Mouse (Mus musculus) lung, adult 2 months (tissue): ENCODE measurements around the gene Cabp2. TPM values are rescaled to one million over a fixed set of nuclear protein-coding genes. Genes with fewer than 3 reads are reported as not detected.

Experiments
- DNase-seq: peaks from one replicate; pipeline ENCODE4 v3.0.0; 2022
- H3K4me1 ChIP-seq: fragments of 200-500 bp; 2 replicates; pipeline ENCODE4 v1.6.1; 2011; ENCODE audit warnings: low read length; ENCODE audit not compliant: control insufficient read depth, insufficient read depth
- H3K4me3 ChIP-seq: fragments of 200-500 bp; replicated peaks from 2 replicates; pipeline ENCODE3; 2011; ENCODE audit warnings: low read depth, mild to moderate bottlenecking, control low read depth, low read length; ENCODE audit errors: extremely low read depth
- CTCF ChIP-seq: fragments of 200-500 bp; IDR thresholded peaks from 2 replicates; pipeline ENCODE4 v1.5.1; 2011; ENCODE audit warnings: mild to moderate bottlenecking, low read length, control low read depth; ENCODE audit not compliant: insufficient read depth
- POLR2A ChIP-seq: fragments of 200-500 bp; IDR thresholded peaks from 2 replicates; pipeline ENCODE4 v1.6.1; 2011; ENCODE audit warnings: low read depth, mild to moderate bottlenecking, control low read depth, low read length, borderline replicate concordance; ENCODE audit errors: extremely low read depth
- WGBS: fragments of 180-500 bp; shearing (Covaris S2); methylation state at CpG from one replicate; pipeline ENCODE4 v1.1.7; 2018; 5-methylcytosine and 5-hydroxymethylcytosine counted together
- polyA plus RNA-seq: library from polyadenylated mRNA; depleted of rRNA; stranded (reverse); fragments of >200 nt; gene quantifications from 2 replicates; pipeline ENCODE4 v1.2.3, GENCODE M21; 2012

Cabp2 gene
- polyA plus RNA-seq, 1 experiment, result 0.86 TPM

- TF ChIP-seq CTCF, result no peak
- TF ChIP-seq POLR2A, result no peak
- Histone ChIP-seq H3K4me1 (peaks cover 10% of the 10 kb centered on the region), H3K4me3 (no peak overlapping the region)
- no peak for DNase-seq
- 92% methylated on average over 26 of the region's 26 CpGs for WGBS
Measured at GRCm38 (mm10) chr19:4112063-4112960, 30.9 kb downstream of the Cabp2 start.

- TF ChIP-seq POLR2A, result peak; percentile 36; the same call in 1 of the 2 replicates
- no peak for TF ChIP-seq CTCF
- Histone ChIP-seq H3K4me3 (no peak overlapping the region), H3K4me1 (peaks cover 10% of the 10 kb centered on the region)
- DNase-seq, result peak; percentile 64
- 19% methylated on average over 13 of the region's 13 CpGs for WGBS
Measured at GRCm38 (mm10) chr19:4113186-4113805, 31.9 kb downstream of the Cabp2 start.

GRCm38 (mm10) chr19:4113806-4114230, 32.4 kb downstream of the Cabp2 start:
- TF ChIP-seq CTCF (no peak), POLR2A (no peak)
- Histone ChIP-seq H3K4me1 (peaks cover 10% of the 10 kb centered on the region), H3K4me3 (no peak overlapping the region)
- no peak for DNase-seq
- WGBS, result 21% methylated on average over 5 of the region's 5 CpGs

GRCm38 (mm10) chr19:4114551-4114950, 33.2 kb downstream of the Cabp2 start:
- H3K4me1 ChIP-seq, result peaks cover 10% of the 10 kb centered on the region
- no peak overlapping the region for H3K4me3 ChIP-seq
- 81% methylated on average over 10 of the region's 10 CpGs for WGBS
- no peak for TF ChIP-seq POLR2A
- no peak for TF ChIP-seq CTCF
- DNase-seq, result no peak

GRCm38 (mm10) chr19:4115144-4115543, 33.8 kb downstream of the Cabp2 start:
- peaks cover 10% of the 10 kb centered on the region for H3K4me1 ChIP-seq
- H3K4me3 ChIP-seq, result no peak overlapping the region
- no peak for DNase-seq
- TF ChIP-seq POLR2A (no peak), CTCF (no peak)
- 91% methylated on average over 10 of the region's 10 CpGs for WGBS

GRCm38 (mm10) chr19:4115816-4116215, 34.4 kb downstream of the Cabp2 start:
- TF ChIP-seq CTCF, result no peak
- TF ChIP-seq POLR2A, result no peak
- Histone ChIP-seq H3K4me3 (no peak overlapping the region), H3K4me1 (peaks cover 15% of the 10 kb centered on the region)
- 86% methylated on average over 11 of the region's 11 CpGs for WGBS
- no peak for DNase-seq

GRCm38 (mm10) chr19:4117006-4117405, 35.6 kb downstream of the Cabp2 start:
- TF ChIP-seq POLR2A (no peak), CTCF (no peak)
- no peak for DNase-seq
- Histone ChIP-seq H3K4me1 (peaks cover 15% of the 10 kb centered on the region), H3K4me3 (no peak overlapping the region)
- WGBS, result 87% methylated on average over 7 of the region's 7 CpGs

- DNase-seq, result no peak
- Histone ChIP-seq H3K4me1 (peaks cover 7% of the 10 kb centered on the region), H3K4me3 (no peak overlapping the region)
- TF ChIP-seq CTCF (no peak), POLR2A (no peak)
- 95% methylated on average over 2 of the region's 2 CpGs for WGBS
Measured at GRCm38 (mm10) chr19:4118350-4118749, 37.0 kb downstream of the Cabp2 start.

GRCm38 (mm10) chr19:4119716-4120487, 38.5 kb downstream of the Cabp2 start:
- Histone ChIP-seq H3K4me1 (peaks cover 5% of the 10 kb centered on the region; the same call in 1 of the 2 replicates), H3K4me3 (no peak overlapping the region)
- no peak for TF ChIP-seq POLR2A
- TF ChIP-seq CTCF, result no peak
- 59% methylated on average over 6 of the region's 6 CpGs for WGBS
- no peak for DNase-seq

- 92% methylated on average over 2 of the region's 2 CpGs for WGBS
- Histone ChIP-seq H3K4me1 (peaks cover 8% of the 10 kb centered on the region; the same call in 1 of the 2 replicates), H3K4me3 (no peak overlapping the region)
- no peak for DNase-seq
- TF ChIP-seq POLR2A, result no peak
- TF ChIP-seq CTCF, result no peak
Measured at GRCm38 (mm10) chr19:4120496-4120895, 39.1 kb downstream of the Cabp2 start.
